Mouse (Mus musculus): ENCODE measurements at regions not wholly inside any gene's neighbourhood (a gene's known extent, or its start where the extent isn't known, plus 50 kb on each side); places are given as distances from the start of the nearest gene placed in this dataset.

- H3K27me3 ChIP-seq = no peaks in the 10 kb centered on the region
- 58% methylated on average over 13 of the region's 13 CpGs for WGBS
- H3K27ac ChIP-seq (replicated peaks) = peak overlapping the region; percentile 42
- no peaks in the 10 kb centered on the region for H3K36me3 ChIP-seq
- H3K4me1 ChIP-seq (replicated peaks) = 0 out of 2 replicates have a peak, but pooled peaks cover 5% of the 10 kb centered on the region
- H3K9me3 ChIP-seq = no peaks in the 10 kb centered on the region
- peak; percentile 82 for ATAC-seq (ENCODE audit: low FRiP score, low read depth)
- no peak overlapping the region for H3K9ac ChIP-seq
- H3K4me2 ChIP-seq = no peak overlapping the region
- H3K4me3 ChIP-seq = no peak overlapping the region
Observed at GRCm38 (mm10) chr2:178698648-178699047, 268.3 kb downstream of the Cdh26 start.

DNA sequence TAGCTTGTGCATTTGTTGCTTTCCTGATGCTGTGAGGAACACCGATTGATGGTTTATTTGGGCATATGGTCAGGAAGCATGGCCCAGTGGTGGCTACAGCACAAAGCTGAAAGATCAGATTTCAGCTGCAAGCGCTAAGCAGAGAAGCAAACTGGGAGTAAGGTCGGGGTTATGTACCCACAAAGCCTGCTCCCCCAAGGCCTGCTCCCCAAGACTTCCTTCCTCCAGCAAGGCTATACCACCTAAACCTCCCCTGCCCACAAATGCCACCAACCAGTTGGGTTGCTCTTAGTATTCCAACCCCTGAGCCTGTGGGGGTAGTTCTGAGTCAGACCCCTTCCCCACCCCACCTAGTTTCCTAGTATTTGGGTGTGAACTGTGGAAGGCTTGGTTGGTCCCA lies 270.5 kb downstream of the Cdh26 start:
- ATAC-seq (ENCODE audit: low FRiP score, low read depth) = no peak
- Histone ChIP-seq H3K27ac (replicated peaks) (no peak overlapping the region), H3K4me1 (replicated peaks) (0 out of 2 replicates have a peak, but pooled peaks cover 5% of the 10 kb centered on the region), H3K27me3 (no peaks in the 10 kb centered on the region), H3K9me3 (no peaks in the 10 kb centered on the region), H3K4me3 (no peak overlapping the region), H3K4me2 (no peak overlapping the region), H3K9ac (no peak overlapping the region), H3K36me3 (no peaks in the 10 kb centered on the region)
- 89% methylated on average over 3 of the region's 3 CpGs for WGBS

DNA sequence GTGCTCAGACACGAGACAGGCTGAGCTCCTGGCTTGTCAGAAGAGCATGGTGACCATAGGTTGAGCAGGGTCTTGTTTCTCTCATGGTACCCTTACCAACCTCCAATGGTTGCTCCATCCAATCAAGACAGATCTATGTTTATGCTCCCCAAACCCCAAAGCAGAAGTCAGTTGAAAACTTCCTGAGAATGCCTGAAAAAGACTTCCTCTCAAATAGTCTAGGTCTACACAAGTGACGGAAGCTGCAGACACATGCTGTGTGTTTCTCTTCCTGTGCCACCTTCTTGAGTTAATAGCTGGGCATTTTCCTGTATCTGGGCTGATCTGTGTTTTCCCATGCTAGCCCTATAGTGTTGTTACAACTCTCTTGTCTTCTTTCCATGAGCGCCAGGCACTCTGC lies 274.2 kb downstream of the Cdh26 start:
- Histone ChIP-seq H3K4me2 (no peak overlapping the region), H3K36me3 (no peaks in the 10 kb centered on the region), H3K27ac (replicated peaks) (no peak overlapping the region), H3K9ac (no peak overlapping the region), H3K9me3 (no peaks in the 10 kb centered on the region), H3K27me3 (no peaks in the 10 kb centered on the region), H3K4me3 (no peak overlapping the region), H3K4me1 (replicated peaks) (no peaks in the 10 kb centered on the region)
- WGBS = 82% methylated on average over 3 of the region's 3 CpGs
- ATAC-seq (ENCODE audit: low FRiP score, low read depth) = no peak

- Histone ChIP-seq H3K4me3 (no peak overlapping the region), H3K36me3 (no peaks in the 10 kb centered on the region), H3K9ac (no peak overlapping the region), H3K27ac (replicated peaks) (no peak overlapping the region), H3K4me1 (replicated peaks) (no peaks in the 10 kb centered on the region), H3K9me3 (no peaks in the 10 kb centered on the region), H3K4me2 (no peak overlapping the region), H3K27me3 (no peaks in the 10 kb centered on the region)
- no peak for ATAC-seq (ENCODE audit: low FRiP score, low read depth)
- 92% methylated on average over 2 of the region's 2 CpGs for WGBS
Observed at GRCm38 (mm10) chr2:178708649-178709048, 278.3 kb downstream of the Cdh26 start.

GRCm38 (mm10) chr2:178709192-178709881 lies 279.0 kb downstream of the Cdh26 start:
- Histone ChIP-seq H3K27me3 (no peaks in the 10 kb centered on the region), H3K36me3 (no peaks in the 10 kb centered on the region), H3K9me3 (no peaks in the 10 kb centered on the region), H3K27ac (replicated peaks) (no peak overlapping the region), H3K4me3 (no peak overlapping the region), H3K4me1 (replicated peaks) (no peaks in the 10 kb centered on the region), H3K9ac (no peak overlapping the region), H3K4me2 (no peak overlapping the region)
- no peak for ATAC-seq (ENCODE audit: low FRiP score, low read depth)
- 89% methylated on average over 5 of the region's 5 CpGs for WGBS

DNA sequence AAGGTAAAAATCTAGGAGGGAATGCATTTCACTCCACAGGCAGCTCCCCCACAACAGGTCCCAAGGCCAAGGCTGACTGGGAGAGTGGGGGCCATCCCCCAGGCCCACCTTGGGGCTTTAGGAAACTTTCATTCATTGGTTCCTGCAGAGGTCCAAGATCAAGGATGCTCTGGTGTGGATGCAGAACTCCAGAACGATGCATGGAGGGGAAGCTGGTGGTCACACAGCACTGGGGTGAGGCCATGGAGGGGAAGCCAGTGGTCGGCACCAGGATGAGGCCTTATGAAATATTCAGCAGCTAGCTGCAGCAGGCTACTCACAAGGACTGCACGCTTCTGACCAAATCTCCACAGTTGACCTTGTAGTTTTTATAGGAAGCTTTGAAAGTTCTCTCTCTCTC lies 279.7 kb downstream of the Cdh26 start:
- no peak overlapping the region for H3K27ac ChIP-seq (replicated peaks)
- H3K4me1 ChIP-seq (replicated peaks) = no peaks in the 10 kb centered on the region
- 85% methylated on average over 3 of the region's 3 CpGs for WGBS
- H3K9ac ChIP-seq = no peak overlapping the region
- H3K4me3 ChIP-seq = no peak overlapping the region
- no peaks in the 10 kb centered on the region for H3K9me3 ChIP-seq
- no peak overlapping the region for H3K4me2 ChIP-seq
- H3K36me3 ChIP-seq = no peaks in the 10 kb centered on the region
- H3K27me3 ChIP-seq = no peaks in the 10 kb centered on the region
- no peak for ATAC-seq (ENCODE audit: low FRiP score, low read depth)

GRCm38 (mm10) chr2:178711587-178712080 lies 281.3 kb downstream of the Cdh26 start:
- Histone ChIP-seq H3K9ac (no peak overlapping the region), H3K27ac (replicated peaks) (no peak overlapping the region), H3K36me3 (no peaks in the 10 kb centered on the region), H3K4me3 (no peak overlapping the region), H3K4me1 (replicated peaks) (no peaks in the 10 kb centered on the region), H3K27me3 (no peaks in the 10 kb centered on the region), H3K4me2 (no peak overlapping the region), H3K9me3 (no peaks in the 10 kb centered on the region)
- ATAC-seq (ENCODE audit: low FRiP score, low read depth) = no peak
- 68% methylated on average over 5 of the region's 5 CpGs for WGBS

- Histone ChIP-seq H3K4me3 (no peak overlapping the region), H3K36me3 (no peaks in the 10 kb centered on the region), H3K27ac (replicated peaks) (no peak overlapping the region), H3K4me2 (no peak overlapping the region), H3K27me3 (no peaks in the 10 kb centered on the region), H3K9ac (no peak overlapping the region), H3K9me3 (no peaks in the 10 kb centered on the region), H3K4me1 (replicated peaks) (no peaks in the 10 kb centered on the region)
- WGBS = 50% methylated on average over 9 of the region's 9 CpGs
- no peak for ATAC-seq (ENCODE audit: low FRiP score, low read depth)
Observed at GRCm38 (mm10) chr2:178712391-178712892, 282.1 kb downstream of the Cdh26 start.

- Histone ChIP-seq H3K9me3 (no peaks in the 10 kb centered on the region), H3K36me3 (no peaks in the 10 kb centered on the region), H3K27me3 (no peaks in the 10 kb centered on the region), H3K4me1 (replicated peaks) (no peaks in the 10 kb centered on the region), H3K4me2 (no peak overlapping the region), H3K9ac (no peak overlapping the region), H3K27ac (replicated peaks) (no peak overlapping the region), H3K4me3 (no peak overlapping the region)
- no peak for ATAC-seq (ENCODE audit: low FRiP score, low read depth)
- WGBS = 76% methylated on average over 5 of the region's 5 CpGs
Observed at GRCm38 (mm10) chr2:178715500-178716245, 285.3 kb downstream of the Cdh26 start.

DNA sequence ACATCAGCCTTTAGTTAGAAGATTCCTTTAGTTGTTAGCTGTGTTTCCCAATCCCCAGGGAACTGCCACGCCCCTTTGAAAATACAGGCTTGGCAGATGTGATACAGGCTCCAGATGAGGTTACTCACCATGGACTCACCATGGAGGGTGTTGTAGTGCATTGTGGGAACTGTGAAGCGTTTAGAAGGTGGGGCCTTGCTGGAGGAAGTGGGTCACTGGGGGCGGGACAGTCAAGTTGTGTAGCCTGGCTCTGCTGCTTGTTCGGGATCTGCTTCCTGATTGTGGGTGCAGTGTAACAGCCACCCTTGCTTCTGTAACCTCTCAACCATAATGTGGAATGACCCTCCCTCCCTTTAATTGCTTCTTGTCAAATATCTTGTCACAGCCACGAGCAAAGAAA lies 287.7 kb downstream of the Cdh26 start:
- Histone ChIP-seq H3K4me2 (no peak overlapping the region), H3K4me1 (replicated peaks) (no peaks in the 10 kb centered on the region), H3K9ac (no peak overlapping the region), H3K4me3 (no peak overlapping the region), H3K9me3 (no peaks in the 10 kb centered on the region), H3K36me3 (no peaks in the 10 kb centered on the region), H3K27me3 (no peaks in the 10 kb centered on the region), H3K27ac (replicated peaks) (no peak overlapping the region)
- 78% methylated on average over 5 of the region's 5 CpGs for WGBS
- no peak for ATAC-seq (ENCODE audit: low FRiP score, low read depth)

GRCm38 (mm10) chr2:178723455-178723854 lies 293.1 kb downstream of the Cdh26 start:
- no peak overlapping the region for H3K4me2 ChIP-seq
- H3K4me1 ChIP-seq (replicated peaks) = peaks cover 8% of the 10 kb centered on the region
- no peaks in the 10 kb centered on the region for H3K9me3 ChIP-seq
- 69% methylated on average over 3 of the region's 3 CpGs for WGBS
- no peaks in the 10 kb centered on the region for H3K27me3 ChIP-seq
- H3K27ac ChIP-seq (replicated peaks) = no peak overlapping the region
- no peaks in the 10 kb centered on the region for H3K36me3 ChIP-seq
- H3K4me3 ChIP-seq = no peak overlapping the region
- no peak for ATAC-seq (ENCODE audit: low FRiP score, low read depth)
- no peak overlapping the region for H3K9ac ChIP-seq

- Histone ChIP-seq H3K9ac (no peak overlapping the region), H3K4me1 (replicated peaks) (peaks cover 16% of the 10 kb centered on the region), H3K4me3 (no peak overlapping the region), H3K27me3 (no peaks in the 10 kb centered on the region), H3K27ac (replicated peaks) (no peak overlapping the region), H3K36me3 (no peaks in the 10 kb centered on the region), H3K9me3 (no peaks in the 10 kb centered on the region), H3K4me2 (no peak overlapping the region)
- no peak for ATAC-seq (ENCODE audit: low FRiP score, low read depth)
- 18% methylated on average over 5 of the region's 5 CpGs for WGBS
Observed at GRCm38 (mm10) chr2:178724228-178724627, 293.9 kb downstream of the Cdh26 start.

Data from hindbrain, embryonic 15.5 days (tissue).